Mouse (Mus musculus): Measurements from ENCODE around the gene Gpsm2.

Gpsm2 gene

DNA sequence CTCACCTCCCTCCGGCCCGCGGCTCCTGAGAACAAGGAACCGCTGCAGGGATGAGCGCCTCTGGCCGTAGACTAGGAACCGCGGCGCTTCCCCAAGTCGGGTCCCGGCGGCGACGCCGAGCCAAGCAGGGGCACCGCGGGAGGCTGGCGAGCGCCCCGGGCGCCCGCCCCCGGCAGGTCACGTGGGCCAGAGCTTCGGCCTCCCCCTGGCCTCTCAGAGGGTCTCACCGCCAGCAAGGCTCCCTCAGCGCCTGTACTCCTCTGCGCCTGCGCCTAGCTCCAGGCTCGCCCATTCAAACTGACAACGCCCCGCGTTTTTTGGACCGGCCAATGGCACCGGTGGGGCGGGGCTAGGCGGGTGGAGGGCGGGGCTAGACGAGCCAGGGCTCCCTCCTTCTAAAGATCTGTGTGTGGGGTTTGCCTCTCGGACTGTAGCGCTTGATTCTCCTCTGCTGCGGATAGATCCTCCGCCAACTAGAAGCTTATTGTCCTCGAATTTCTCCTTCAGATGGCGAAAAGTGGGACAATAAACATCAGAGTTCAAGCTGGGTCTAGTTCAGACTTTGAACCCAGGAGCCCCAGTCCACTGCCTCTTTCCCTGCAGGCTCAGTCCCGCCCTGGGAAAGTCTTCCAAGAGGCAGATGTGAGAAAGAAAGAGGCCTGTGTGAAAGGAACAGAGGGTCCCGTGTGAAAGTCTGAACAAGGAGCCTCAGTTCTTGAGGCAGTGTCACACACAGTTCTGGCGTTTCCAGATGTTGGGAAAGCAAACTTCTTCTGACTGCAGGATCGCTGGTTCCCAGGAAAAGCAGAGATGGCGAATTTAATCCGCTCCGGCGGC is at the start of gene Gpsm2:
Gene Gpsm2 (minus strand): TSS at position 274 of the 837 bp plus-strand sequence.
- DNase-seq = peak; percentile 88 to 91

DNA sequence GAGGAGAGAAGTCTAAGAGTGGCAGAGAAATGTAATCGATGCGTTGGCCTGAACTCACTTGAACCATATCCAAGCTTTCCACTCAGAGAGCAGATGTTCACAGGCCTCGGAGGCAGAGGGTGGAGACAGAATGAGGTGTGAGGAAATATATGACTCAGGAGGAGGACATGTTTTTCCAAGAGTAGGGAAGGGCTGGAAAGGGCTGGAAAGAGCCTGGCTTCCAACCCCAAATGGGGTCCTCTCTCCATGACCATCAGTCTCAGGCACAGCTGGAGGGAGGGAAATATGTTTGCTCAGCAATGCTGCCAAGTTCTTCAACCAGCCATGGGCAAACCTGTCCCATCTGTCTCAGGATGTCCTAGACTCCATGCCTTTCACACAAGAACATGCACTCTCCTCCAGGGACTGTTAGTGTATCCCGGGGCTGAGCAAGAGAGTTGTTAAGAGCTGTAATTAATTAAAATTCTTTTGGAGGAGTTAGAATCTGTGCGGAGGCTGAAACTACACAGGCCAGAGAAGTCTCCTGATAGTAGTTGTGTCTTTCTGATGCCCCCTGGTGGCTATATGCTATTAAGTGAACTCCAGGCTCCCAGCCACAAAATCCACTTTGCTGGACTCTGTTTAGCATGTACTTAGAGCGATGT is 48.7 kb upstream of the Gpsm2 start:
- DNase-seq = peak; percentile 26 to 47

DNA sequence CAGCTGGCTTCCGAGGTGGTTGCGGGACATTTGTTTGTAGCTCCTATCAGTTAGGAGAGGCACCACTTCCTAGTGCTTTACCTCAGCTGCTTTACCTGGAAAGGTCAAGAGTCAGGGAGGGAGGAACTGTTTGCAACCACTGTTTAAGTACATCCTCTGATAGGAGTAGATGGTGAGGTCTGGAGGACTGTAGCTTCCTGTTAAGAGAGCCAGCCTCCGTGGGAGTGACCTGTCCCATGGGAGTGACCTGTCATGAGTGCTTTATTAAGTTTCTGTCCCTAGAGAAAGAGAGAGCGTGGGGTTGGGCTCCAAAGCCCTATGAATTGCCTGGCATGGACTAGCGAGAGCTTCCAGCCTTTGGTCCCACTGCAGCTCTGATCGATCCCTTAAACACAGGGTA is 47.4 kb upstream of the Gpsm2 start:
- DNase-seq = no peak

DNA sequence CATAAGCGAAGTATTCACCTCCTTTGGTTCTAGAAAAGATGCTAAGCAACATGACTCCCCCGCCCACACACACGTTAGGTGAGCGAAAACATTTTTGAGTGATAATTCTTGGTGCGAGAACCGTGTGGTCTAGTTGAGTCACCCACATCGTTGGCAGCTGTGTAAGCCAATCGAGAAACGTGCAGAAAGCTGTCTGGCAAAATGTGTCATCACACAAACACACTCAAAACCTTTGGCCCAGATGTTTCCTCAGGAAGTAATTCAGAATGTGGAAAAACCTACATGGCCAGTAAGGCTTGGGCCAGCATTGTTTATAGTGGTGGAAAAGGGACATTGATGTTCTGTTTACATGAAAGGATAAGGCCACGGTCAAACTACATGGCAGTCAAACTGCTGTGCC is 45.3 kb upstream of the Gpsm2 start:
- no peak for DNase-seq

DNA sequence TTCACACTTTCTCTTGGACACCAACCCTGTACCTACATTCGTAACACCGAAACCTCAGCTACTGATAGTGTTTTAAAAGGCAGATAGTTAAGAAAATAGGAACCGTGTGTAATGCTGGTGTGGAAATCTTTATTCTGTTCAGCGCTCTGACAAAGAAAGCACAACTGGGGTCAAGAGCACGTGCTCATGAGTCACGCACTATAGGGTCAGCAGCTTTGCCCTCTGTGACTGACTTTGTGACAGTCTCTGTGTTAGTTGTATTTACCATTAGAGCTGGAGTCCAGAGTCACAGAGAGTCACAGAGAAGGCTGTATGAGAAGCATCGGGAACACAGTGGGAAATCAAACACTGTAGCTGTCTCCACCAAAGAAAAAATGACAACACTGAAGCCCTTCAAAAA is 44.8 kb upstream of the Gpsm2 start:
- DNase-seq = no peak

DNA sequence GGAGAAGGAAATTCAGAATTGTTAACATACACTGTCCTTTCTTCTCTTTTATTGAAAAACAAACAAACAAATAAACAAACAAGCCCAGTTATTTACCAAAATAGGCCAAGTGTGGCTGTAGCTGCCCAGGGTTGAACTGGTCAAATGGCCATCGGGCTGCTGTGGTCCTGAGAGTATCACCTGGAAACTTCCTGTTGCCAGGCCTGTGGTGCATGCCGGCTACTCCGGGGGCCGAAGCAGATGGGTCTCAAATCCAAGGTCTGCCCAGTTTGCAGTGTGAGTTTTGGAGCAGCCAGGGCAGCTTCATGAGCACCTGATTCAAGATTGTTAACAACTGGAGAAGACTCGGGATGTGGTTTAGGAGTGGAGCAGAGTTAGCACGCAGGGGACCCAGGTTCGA is 43.4 kb upstream of the Gpsm2 start:
- no peak for DNase-seq

DNA sequence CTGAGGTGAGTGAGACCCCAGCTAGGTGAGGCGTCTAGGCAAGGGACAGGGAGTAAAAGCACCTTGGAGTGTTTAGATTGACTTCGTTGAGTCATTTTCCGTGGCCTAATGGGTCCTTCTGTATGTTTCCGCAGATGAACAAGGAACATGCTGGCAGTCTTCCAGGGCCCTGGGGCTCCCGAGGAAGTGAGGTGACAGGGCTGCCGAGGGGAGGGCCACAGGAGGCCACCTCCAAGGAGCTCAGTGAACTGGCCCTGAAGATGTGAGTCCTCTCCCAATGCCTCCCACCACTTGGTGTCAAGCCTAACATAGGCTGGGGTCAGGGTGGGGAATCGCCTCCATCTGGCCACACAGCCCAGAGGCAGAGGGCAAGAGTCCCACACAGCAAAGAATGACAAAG is 42.9 kb upstream of the Gpsm2 start:
- DNase-seq = no peak

DNA sequence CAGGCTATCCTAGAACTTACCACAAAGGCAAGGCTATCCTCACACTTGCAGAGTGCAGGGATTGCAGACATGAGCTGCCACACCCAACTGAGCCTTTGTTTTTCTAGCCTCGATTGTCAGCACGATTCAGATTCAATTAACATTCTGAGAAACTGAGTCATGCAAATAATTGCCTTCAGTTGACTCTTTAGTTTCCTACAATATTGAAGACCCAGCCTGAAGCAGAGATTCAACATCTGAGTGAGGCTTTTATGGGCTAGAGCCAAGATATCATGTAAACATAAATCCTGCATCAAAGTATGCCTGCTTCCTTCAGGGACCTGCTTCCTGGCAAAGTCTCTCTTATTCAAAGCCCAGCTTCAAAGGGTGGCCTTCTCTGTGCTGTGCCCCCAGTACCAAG is 41.6 kb upstream of the Gpsm2 start:
- no peak for DNase-seq

DNA sequence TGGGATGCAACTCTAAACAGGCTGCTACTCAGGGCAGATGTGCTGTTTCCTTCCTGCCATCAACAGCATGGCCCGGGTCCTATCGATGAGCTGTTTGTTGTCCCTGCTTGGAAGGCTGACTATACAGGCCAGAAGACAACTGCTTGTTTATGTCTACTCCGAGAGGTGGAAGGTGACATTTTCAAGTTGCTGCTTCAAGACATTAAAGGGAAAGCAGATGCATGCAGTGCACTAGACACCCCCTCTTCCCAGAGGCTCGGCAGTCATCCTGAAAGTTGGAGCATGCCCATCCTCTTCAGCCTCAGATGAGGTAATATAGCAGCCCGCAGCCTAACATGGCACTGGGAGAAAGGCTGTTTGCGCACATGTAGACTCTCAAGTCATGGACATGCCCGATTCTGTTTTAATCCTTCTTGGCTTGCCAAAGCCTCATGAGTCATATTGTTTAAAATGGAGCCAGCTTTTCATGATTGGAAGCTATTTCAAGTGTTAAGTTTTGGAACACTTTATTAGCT is 40.5 kb upstream of the Gpsm2 start:
- no peak for DNase-seq

DNA sequence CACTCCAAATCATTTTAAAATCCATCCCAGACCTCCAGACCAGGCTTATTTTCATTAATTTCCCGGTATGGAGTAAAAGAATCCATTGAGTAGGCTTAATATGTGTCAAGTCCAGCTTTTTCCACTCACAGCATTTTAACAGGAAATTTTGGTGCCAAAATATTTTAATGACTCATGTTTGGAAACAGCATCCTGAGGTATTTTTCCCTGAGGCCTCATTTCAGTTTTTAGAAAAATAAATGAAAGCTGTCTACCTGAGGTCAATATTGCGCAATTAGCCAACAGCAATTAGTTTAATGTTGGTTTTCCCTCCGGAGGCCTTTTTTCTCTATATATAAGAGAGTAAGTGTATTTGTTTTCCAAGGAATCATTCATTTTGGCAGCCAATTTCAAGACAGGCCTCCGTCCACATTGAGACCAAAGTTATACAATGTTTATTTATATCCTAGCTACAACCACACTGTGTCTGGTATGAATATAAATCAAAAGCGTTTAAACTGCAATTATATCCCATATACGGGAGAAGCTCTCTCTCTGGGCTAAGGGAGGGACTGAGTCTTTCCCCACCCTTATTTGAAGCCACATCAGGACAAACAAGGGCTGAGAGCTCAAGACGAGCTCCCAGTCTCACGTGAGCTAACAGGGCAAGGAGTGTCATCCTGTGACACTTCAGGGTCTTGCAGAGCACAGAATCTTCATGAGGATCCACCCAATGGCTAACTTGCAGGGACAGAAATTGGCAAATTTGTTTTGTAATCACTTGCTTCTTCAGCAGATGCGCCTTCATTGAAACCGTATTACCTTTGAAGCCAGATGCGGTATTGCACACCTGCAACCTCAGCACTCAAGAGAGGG is 37.7 kb upstream of the Gpsm2 start:
- DNase-seq = no peak

DNA sequence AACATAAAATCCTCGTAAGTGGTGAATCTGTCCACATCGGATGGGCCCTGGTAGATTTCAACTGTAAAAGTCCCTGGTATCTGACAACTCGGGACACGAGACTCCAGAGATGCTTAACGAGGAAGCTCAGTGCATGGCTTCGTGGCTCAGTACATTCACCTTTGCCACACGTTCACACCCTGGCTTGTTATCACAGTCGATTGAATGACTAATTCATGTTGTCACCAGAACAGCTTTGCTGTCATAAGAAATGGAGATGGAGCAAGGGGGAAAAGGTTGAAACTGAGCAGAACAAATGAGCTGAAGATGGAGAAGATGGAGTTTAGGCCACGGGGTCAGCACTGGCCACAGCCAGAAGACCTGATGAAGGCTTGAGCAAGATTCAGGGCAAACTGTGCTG is 35.5 kb upstream of the Gpsm2 start:
- DNase-seq = no peak

DNA sequence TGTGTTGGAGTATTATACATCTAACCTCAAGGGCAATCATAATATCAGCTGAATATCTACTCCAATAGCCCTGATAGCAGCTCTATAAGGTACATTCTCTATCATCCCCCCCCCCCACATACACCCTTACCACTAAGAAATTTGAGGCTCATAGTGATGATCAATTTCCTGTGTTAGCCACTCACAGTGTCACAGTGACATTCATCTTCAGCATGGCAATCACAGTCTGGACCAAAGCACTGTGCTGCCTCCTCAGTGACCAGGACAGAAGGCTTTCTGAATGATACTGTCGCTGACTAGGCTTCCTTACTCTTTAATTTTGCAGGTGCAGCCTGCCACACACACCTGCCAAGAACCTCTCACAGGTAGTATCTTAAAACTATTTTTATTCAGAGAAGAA is 34.0 kb upstream of the Gpsm2 start:
- DNase-seq = no peak

DNA sequence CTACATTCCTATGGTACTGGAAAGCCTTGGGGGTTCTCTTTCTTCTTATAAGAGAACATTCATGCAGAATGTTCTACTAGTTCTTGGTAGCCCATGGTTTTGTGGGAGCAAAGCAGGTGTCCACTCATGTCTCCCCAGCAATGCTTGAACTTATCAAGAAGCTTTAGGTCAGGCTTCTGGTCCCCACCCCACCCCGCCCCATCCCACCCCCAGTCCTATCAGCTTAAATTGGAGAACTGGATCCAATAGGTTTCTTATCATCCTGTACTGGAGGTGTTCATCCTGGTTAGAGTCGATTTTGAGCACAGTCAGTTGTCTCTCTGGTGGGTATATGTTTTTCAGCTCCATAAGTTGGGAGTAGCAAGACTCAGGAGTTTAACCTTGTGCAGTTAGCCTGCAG is 33.4 kb upstream of the Gpsm2 start:
- DNase-seq = no peak

DNA sequence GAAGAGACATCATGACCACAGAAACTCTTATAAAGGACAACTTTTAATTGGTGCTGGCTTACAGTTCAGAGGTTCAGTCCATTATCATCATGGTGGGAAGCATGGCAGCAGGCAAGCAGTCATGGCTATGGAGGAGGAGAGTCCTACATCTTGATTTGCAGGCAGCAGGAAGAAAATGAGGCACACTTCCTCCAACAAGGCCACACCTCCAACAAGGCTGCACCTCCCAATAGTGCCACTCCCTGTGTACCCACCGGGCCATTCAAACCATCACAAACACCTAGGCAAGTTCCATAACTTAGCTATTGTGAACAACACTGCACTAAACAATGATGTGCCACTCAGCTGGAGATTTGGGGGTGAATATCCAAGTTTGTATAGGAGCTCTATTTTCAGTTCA is 32.4 kb upstream of the Gpsm2 start:
- no peak for DNase-seq

DNA sequence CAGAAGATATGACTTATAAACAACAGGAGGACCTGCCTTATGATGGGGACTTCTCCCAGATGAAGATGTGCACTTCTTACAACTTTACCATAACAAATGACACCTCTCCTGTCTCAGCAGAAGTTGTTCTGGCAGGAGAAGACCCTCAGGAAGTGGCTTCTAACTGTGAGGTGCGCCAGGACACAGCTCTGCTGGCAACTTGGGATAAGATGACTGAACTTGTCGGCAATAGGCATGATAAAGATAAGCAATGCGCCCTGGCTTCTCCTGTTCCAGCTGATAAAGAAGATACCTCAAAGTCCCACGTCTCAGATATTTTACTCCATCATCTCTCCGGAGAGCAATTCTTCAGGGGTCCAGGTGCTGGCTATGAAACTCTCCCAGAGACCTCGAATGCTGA is 29.6 kb upstream of the Gpsm2 start:
- no peak for DNase-seq

DNA sequence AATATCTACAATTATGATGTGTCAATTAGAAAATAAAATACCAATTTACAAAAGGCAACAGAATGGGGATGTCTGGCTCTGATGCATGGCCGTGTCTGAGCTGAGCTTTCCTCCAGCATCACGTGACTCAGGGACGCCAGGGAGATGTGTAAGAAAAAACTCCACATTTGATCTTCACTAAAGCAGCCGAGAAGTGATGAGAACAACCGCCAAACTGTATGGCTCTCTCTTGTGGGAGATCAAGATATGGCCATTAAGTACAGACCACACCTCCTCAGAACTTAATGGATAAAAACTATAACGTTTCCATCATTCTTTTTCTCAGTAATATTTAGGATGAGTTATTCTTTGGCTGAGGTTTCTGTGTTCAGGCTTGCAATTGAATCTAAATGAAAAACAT is 29.0 kb upstream of the Gpsm2 start:
- DNase-seq = no peak

DNA sequence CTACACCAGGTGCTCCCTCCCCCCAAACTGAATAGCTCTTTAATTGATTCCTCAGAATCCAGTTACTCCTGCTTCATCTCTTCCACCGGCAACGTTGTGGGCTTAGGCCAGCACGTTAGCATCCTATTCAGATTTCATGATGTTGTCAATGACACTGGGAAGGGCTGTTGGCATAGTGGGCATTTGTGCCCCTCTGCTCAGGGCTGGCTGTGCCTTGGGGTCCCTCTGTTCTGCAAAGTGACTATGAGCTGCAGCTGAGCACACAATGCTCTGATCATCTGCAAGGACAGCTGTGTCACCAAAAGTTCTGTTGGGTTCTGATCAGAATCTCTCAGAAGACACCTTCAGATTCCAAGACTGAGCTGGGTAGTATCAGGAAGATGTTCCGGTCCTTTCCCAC is 22.0 kb upstream of the Gpsm2 start:
- no peak for DNase-seq

DNA sequence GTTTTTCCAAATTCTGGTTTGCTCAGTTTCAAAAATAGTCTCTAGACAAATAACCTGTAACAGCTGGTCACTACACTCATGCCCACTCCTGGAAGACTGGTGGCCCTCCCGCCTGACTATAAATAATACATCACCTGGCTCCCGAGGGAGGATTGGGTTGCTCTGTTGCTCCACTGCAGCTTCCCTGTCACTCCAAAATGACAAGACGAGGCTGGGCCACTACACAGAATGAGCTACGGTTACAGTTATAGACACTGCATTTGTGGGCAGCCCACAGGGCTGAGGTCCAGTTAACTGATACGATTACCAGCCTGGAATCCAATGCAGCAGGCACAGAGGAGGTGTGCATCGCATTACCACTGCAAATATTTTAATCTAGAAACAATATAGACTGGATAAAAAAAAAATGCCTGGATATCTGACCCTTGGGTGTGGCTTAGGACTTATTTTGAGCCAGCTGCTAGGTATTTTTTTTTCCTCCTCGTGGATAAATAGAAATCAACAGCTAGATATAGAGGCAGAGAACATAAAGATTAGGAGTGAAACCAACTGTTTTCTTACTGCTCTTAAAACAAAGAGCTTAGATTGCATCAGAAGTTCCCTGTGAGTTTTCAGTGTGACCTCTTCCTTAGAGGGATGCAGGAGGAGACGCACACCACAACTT is 17.1 kb upstream of the Gpsm2 start, which contains the start of gene Aknad1:
Gene Aknad1 (plus strand): TSS at position 614 of the 664 bp plus-strand sequence.
- DNase-seq = no peak

DNA sequence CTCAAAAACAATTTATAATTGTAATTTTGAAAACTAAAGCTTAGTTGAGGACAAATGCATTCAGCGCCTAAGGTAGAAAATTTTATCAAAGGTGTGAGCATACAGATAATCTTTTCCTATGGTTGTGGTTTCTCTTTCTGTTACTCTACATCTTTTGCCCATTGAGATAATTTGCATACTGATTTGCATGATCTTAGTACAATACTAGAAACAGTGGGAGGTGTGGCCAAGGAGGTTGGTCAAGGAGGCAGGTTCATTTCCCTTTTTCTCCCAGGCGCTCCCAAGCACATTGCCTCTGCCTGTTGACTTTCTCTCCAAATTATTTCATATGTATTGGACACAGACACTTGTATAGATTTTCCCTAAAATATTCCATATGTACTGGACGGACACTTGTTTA is 15.7 kb upstream of the Gpsm2 start:
- no peak for DNase-seq

DNA sequence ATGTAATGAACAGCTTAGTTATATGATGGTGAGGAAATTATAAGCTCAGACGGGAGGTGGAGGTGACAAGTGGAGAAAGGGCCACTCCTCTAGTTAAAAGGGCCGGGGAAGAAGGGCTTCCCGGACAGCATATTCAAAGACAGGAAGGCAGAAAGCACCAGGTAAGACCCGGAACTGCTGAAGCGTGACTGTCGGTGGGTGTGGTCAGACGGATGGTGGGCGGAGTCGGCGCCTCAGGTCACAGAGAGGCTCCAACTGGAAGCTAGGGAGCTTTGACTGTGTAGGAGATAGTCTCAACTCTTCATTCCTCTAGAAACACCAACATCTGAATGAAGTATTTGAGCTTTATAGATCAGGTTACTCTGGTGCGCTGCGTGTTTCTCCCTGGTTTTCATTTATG is 8.2 kb upstream of the Gpsm2 start:
- DNase-seq = no peak

DNA sequence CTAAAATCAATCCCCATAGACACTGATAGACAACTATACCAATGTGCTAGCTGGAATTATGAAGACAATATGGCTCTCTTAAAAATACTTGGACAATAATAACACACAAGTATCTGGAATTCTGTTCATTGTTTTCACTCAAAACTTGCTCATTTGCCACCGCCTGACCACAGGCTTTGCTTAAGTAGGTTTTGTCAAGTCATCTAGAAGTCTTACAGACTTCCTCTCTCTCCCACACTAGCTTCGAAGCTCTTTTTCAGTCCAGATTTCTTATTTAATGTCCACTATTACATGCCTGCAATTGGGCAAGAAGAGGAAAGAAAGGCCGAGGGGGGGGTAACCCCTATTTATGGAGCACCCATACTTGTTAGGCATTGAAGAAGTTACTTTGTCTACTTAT is 5.7 kb upstream of the Gpsm2 start:
- DNase-seq = no peak

DNA sequence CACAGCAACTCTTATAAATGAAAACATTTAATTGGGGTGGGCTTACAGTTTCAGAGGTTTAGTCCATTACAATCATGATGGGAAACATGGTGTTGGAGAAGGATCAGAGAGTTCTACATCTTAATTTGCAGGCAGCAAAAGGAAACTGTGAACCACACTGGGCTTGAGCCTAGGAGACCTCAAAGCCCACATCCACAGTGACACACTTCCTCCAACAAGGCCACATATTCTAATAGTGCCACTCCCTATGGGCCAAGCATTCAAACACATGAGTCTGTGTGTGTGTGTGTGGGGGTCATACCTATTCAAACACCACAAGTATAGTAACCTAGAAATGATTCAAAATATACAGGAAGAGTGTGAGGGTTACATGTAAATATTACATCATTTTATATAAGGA is 5.2 kb upstream of the Gpsm2 start:
- no peak for DNase-seq

DNA sequence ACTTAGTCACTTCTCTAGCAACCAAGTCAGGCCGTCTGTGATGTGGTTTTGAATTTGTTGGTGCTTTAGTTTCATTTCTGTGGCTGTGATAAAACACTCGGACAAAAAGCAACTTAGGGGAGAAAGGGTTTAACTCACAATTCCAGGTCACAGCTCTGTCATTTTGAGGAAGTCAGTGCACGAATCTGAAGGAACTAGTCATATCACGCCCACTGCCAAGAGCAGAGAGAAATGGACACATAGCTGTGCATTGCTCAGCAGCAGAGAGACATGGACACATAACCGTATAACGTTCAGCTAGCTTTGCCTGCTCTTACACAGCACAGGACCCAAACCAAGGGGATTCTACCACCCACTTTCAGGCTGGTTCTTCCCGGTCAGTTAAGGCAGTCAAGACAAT is 4.3 kb upstream of the Gpsm2 start:
- no peak for DNase-seq
